Mouse (Mus musculus) lung, postnatal 0 days (tissue): Measurements from ENCODE around the gene Agfg1. TPM values are rescaled to one million over a fixed set of nuclear protein-coding genes. Genes with fewer than 3 reads are reported as not detected.
A peak's percentile ranks its signal among the peaks of the same experiment; 100 is the strongest.
"Not testable (repeated sequence)": the region's sequence is repeated elsewhere in the genome, so short reads cannot be mapped to it uniquely, and the experiment has no call there.

ENCODE experiments used
- ATAC-seq: fragments of 200-750 bp; cut with Nextera tagmentation; 2 replicates; pipeline ENCODE4 v1.8.0; 2017; ENCODE audit warnings: moderate library complexity
- DNase-seq: peaks from one replicate; pipeline ENCODE4 v3.0.0-alpha.2; 2016; ENCODE audit warnings: low spot score
- H3K27ac ChIP-seq: fragments of 300-500 bp; sonication (generic); 2 replicates; pipeline ENCODE4 v1.5.1; 2014; ENCODE audit warnings: antibody characterized with exemption, mild to moderate bottlenecking, low read length, mixed read lengths
- H3K27me3 ChIP-seq: fragments of 300-500 bp; sonication (generic); replicated peaks from 2 replicates; pipeline ENCODE4 v1.6.1; 2014; ENCODE audit warnings: low read length, mixed read lengths; ENCODE audit not compliant: insufficient read depth
- H3K36me3 ChIP-seq: fragments of 300-500 bp; sonication (generic); 2 replicates; pipeline ENCODE4 v1.6.1; 2014; ENCODE audit warnings: low read length, mixed read lengths; ENCODE audit not compliant: insufficient read depth
- H3K4me1 ChIP-seq: fragments of 300-500 bp; sonication (generic); 2 replicates; pipeline ENCODE4 v1.6.1; 2014; ENCODE audit warnings: antibody characterized with exemption, low read depth, low read length, mixed read lengths; ENCODE audit not compliant: insufficient read depth
- H3K4me2 ChIP-seq: fragments of 300-500 bp; sonication (generic); replicated peaks from 2 replicates; pipeline ENCODE4 v1.6.1; 2014; ENCODE audit warnings: low read depth, mild to moderate bottlenecking, low read length, moderate library complexity, mixed read lengths
- H3K4me3 ChIP-seq: fragments of 300-500 bp; sonication (generic); 2 replicates; pipeline ENCODE4 v1.5.1; 2014; ENCODE audit warnings: low read depth, low read length
- H3K9ac ChIP-seq: fragments of 300-500 bp; sonication (generic); replicated peaks from 2 replicates; pipeline ENCODE4 v1.6.1; 2014; ENCODE audit warnings: low read depth, mild to moderate bottlenecking
- H3K9me3 ChIP-seq: fragments of 300-500 bp; sonication (generic); 2 replicates; pipeline ENCODE4 v1.6.1; 2016; ENCODE audit warnings: low read length, mixed read lengths
- CTCF ChIP-seq: IDR thresholded peaks from 2 replicates; pipeline ENCODE4 v1.5.1; 2016; ENCODE audit warnings: antibody characterized with exemption, mild to moderate bottlenecking
- EP300 ChIP-seq: IDR thresholded peaks from 2 replicates; pipeline ENCODE4 v1.6.1; 2016; ENCODE audit warnings: antibody characterized with exemption, mild to moderate bottlenecking, control low read depth
- WGBS: fragments of 180-500 bp; shearing (Covaris S2); extraction: QIAGEN DNeasy Blood & Tissue Kit; methylation state at CpG from one replicate; pipeline ENCODE4 v1.1.7; 2014; 5-methylcytosine and 5-hydroxymethylcytosine counted together
- polyA plus RNA-seq: library from polyadenylated mRNA; unstranded; fragments of >200 nt; fragmentation: Nextera tagmentation; extraction: Ambion mirVana; gene quantifications from 2 replicates; pipeline ENCODE4 v1.2.1, GENCODE M21; 2015

The Agfg1 gene
- polyA plus RNA-seq, 1 experiment from 2014 or later: 28.3 TPM

- 96% methylated on average over 3 of the region's 3 CpGs for WGBS
These were observed 61.9 kb downstream of the Agfg1 start for GRCm38 (mm10) chr1:82901201-82901600.

GRCm38 (mm10) chr1:82905886-82906285 is 66.6 kb downstream of the Agfg1 start:
- ATAC-seq (no peak), DNase-seq (no peak)
- H3K36me3 ChIP-seq: 0 out of 2 replicates have a peak, but pooled peaks cover 6% of the 10 kb centered on the region
- H3K27me3 ChIP-seq: no peaks in the 10 kb centered on the region
- H3K4me2 ChIP-seq: no peak overlapping the region
- no peak overlapping the region for H3K27ac ChIP-seq
- no peaks in the 10 kb centered on the region for H3K9me3 ChIP-seq
- no peak overlapping the region for H3K9ac ChIP-seq
- no peak for TF ChIP-seq EP300
- no peak for TF ChIP-seq CTCF
- WGBS: 76% methylated on average over 3 of the region's 3 CpGs
- H3K4me1 ChIP-seq: no peaks in the 10 kb centered on the region
- no peak overlapping the region for H3K4me3 ChIP-seq

More at GRCm38 (mm10) chr1:82901201-82901600, 61.9 kb downstream of the Agfg1 start:
- DNase-seq (no peak), ATAC-seq (no peak)
- Histone ChIP-seq H3K27me3 (no peaks in the 10 kb centered on the region), H3K4me1 (no peaks in the 10 kb centered on the region), H3K9me3 (no peaks in the 10 kb centered on the region), H3K4me2 (no peak overlapping the region), H3K27ac (no peak overlapping the region), H3K4me3 (no peak overlapping the region), H3K9ac (no peak overlapping the region), H3K36me3 (peaks cover 10% of the 10 kb centered on the region; the same call in 1 of the 2 replicates)
- TF ChIP-seq EP300: no peak
- no peak for TF ChIP-seq CTCF

- no peaks in the 10 kb centered on the region for H3K27me3 ChIP-seq
- peak; percentile 45 for TF ChIP-seq CTCF
- no peak for TF ChIP-seq EP300
- no peaks in the 10 kb centered on the region for H3K4me1 ChIP-seq
- no peak for DNase-seq
- no peak within 1 kb of the TSS for H3K9ac ChIP-seq
- no peaks in the 10 kb centered on the region for H3K36me3 ChIP-seq
- ATAC-seq: no peak
- H3K27ac ChIP-seq: no peak within 1 kb of the TSS
- H3K4me3 ChIP-seq: no peak within 1 kb of the TSS
- no peak within 1 kb of the TSS for H3K4me2 ChIP-seq
- 81% methylated on average over 3 of the region's 3 CpGs for WGBS
- no peaks in the 10 kb centered on the region for H3K9me3 ChIP-seq
These were observed 73.7 kb downstream of the Agfg1 start, which contains the start of gene A030005L19Rik for GRCm38 (mm10) chr1:82913025-82913424. Gene A030005L19Rik (plus strand): TSS chr1:82913325.

GRCm38 (mm10) chr1:82913434-82913833 is 74.2 kb downstream of the Agfg1 start:
- WGBS: 96% methylated on average over 5 of the region's 5 CpGs
- not testable (repeated sequence) for H3K4me1 ChIP-seq, H3K36me3 ChIP-seq, H3K4me3 ChIP-seq, H3K27me3 ChIP-seq, DNase-seq, ATAC-seq, H3K27ac ChIP-seq, H3K9ac ChIP-seq, H3K4me2 ChIP-seq, H3K9me3 ChIP-seq

GRCm38 (mm10) chr1:82924650-82925049 is 85.4 kb downstream of the Agfg1 start, which contains the start of gene A030014E15Rik:
Gene A030014E15Rik (plus strand): TSS chr1:82924917.
- no peaks in the 10 kb centered on the region for H3K4me1 ChIP-seq
- no peak within 1 kb of the TSS for H3K4me2 ChIP-seq
- no peak within 1 kb of the TSS for H3K9ac ChIP-seq
- 61% methylated on average over 6 of the region's 6 CpGs for WGBS
- peak; percentile 14 for DNase-seq
- ATAC-seq: peak; percentile 50; the same call in 1 of the 2 replicates
- no peaks in the 10 kb centered on the region for H3K36me3 ChIP-seq
- no peak within 1 kb of the TSS for H3K4me3 ChIP-seq
- no peaks in the 10 kb centered on the region for H3K27me3 ChIP-seq
- no peaks in the 10 kb centered on the region for H3K9me3 ChIP-seq
- no peak within 1 kb of the TSS for H3K27ac ChIP-seq
- no peak for TF ChIP-seq EP300

GRCm38 (mm10) chr1:82930558-82930957 is 91.3 kb downstream of the Agfg1 start:
- not testable (repeated sequence) for H3K9me3 ChIP-seq, DNase-seq, H3K27ac ChIP-seq, H3K4me1 ChIP-seq, H3K9ac ChIP-seq, H3K36me3 ChIP-seq, H3K4me3 ChIP-seq, H3K27me3 ChIP-seq, H3K4me2 ChIP-seq
- peak; percentile 68 for ATAC-seq
- 59% methylated on average over 1 of the region's 3 CpGs for WGBS

- H3K27me3 ChIP-seq, H3K27ac ChIP-seq, H3K4me1 ChIP-seq, H3K4me2 ChIP-seq, H3K36me3 ChIP-seq, H3K9ac ChIP-seq, H3K9me3 ChIP-seq, DNase-seq, H3K4me3 ChIP-seq: not testable (repeated sequence)
- no CpG with 5 or more reads among the region's 6 CpGs for WGBS
- ATAC-seq: peak; percentile 53; the same call in 1 of the 2 replicates
These were observed 92.0 kb downstream of the Agfg1 start, which contains the start of gene Gm6217 for GRCm38 (mm10) chr1:82931326-82931725. Gene Gm6217 (minus strand): TSS chr1:82931399.
